Mouse (Mus musculus): ENCODE results near the gene Cln6. TPM values are rescaled to one million over a fixed set of nuclear protein-coding genes. Genes with fewer than 3 reads are reported as not detected.
"Not testable (repeated sequence)": the region's sequence is repeated elsewhere in the genome, so short reads cannot be mapped to it uniquely, and the experiment has no call there.

Cln6 gene
- 10 to 100 TPM; 12.3 to 20.2 TPM for total RNA-seq (2021)
- long read RNA-seq, experiment 1, partial matches to known transcripts, result 0 of 5 reads
- long read RNA-seq, experiment 1, other reads (novel, unspliced or antisense), result 3 of 5 reads
- long read RNA-seq, experiment 2, transcript Cln6-201 (7 exons, 2,142 nt), result major isoform, 6 of 7 reads
- long read RNA-seq, experiment 2, partial matches to known transcripts, result 0 of 7 reads
- long read RNA-seq, experiment 2, other reads (novel, unspliced or antisense), result 1 of 7 reads

- peak; percentile 82 to 83 for DNase-seq
Observed at GRCm38 (mm10) chr9:62838506-62839171, at the start of gene Cln6. Gene Cln6 (plus strand): TSS chr9:62838785.

- DNase-seq, result no peak
Observed at GRCm38 (mm10) chr9:62789856-62790255, 48.7 kb upstream of the Cln6 start.

GRCm38 (mm10) chr9:62799218-62799617, 39.4 kb upstream of the Cln6 start:
- DNase-seq, result not testable (repeated sequence)

GRCm38 (mm10) chr9:62810095-62810494, 28.5 kb upstream of the Cln6 start:
- DNase-seq, result no peak

- no peak for DNase-seq
Observed at GRCm38 (mm10) chr9:62810543-62811515, 27.8 kb upstream of the Cln6 start.

DNA sequence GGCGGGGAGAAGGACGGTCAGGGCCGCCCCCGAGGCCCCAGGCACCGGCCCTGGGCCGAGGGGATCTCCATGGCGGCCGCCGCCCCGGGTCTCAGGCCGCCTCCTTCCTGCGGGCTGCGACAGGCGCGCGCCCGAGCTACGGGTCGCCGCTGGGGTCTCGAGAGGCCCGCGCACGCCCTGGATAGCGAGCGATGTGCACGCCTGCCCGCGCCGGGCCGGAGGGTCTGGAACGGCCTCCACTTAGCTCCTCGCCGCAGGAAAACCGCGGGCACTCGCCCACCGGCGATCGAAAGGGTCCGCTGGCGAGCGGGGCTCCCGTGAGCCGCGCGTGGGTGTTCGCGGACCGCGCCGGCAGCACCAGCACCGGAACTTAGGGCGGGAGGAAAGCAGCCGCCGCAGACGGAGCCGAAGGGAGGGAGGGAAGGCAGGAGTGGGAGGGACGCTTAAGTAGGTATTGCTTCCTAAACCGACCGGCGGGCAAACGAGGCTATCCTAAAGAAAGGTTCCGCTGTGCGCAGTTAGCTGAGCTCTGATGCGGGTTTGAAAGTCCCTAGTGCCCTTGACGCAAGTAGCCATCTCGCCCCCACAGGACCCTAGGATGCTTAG, 27.0 kb upstream of the Cln6 start, which contains the start of gene Fem1b:
Gene Fem1b (minus strand): TSS at position 419 of the 606 bp plus-strand sequence.
- peak; percentile 90 to 92 for DNase-seq

DNA sequence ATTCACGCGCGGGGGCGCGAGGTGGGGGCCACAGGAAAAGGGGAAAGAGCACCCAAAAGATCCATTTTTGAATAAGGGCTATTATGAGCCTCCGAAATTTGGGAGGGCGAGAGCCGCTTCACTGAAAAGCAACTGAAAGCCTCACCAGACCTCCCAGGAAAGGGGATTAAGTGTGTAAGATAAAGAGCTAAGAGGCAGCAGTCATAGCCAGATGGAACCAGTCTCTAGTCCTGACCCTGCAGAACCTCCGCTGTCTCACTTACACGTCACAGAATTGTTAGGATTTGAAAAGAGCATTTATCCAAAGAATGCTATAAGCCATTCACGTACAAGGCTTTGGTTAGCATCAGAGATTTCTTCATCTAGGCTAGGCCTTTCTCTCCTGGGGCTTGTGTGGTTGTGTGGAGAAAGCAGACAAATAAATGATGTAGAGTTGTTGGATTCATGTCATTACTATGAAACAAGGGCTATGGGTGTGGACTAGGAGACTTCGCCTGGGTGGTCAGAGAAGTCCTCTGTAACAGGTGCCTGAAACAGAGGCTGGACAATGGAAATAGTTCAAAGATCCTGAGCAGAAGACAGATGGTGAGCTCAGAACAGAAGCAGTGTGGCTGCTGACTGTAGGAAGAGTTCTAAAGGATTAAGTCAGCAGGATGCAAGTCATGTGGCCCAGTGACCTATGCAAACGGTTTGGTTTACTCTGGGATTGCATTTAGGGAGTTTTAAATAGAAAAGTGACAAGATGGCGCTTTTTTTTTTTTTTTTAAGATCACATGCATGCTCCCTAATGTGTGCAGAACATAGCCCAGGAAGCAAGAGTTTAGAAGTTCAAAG, 26.2 kb upstream of the Cln6 start:
- no peak for DNase-seq

GRCm38 (mm10) chr9:62814751-62815150, 23.8 kb upstream of the Cln6 start:
- DNase-seq, result no peak

- DNase-seq, result no peak
Observed at GRCm38 (mm10) chr9:62816323-62817098, 22.1 kb upstream of the Cln6 start.

GRCm38 (mm10) chr9:62817099-62817571, 21.4 kb upstream of the Cln6 start:
- peak in 1 of 2 experiments; percentile 37 for DNase-seq

DNA sequence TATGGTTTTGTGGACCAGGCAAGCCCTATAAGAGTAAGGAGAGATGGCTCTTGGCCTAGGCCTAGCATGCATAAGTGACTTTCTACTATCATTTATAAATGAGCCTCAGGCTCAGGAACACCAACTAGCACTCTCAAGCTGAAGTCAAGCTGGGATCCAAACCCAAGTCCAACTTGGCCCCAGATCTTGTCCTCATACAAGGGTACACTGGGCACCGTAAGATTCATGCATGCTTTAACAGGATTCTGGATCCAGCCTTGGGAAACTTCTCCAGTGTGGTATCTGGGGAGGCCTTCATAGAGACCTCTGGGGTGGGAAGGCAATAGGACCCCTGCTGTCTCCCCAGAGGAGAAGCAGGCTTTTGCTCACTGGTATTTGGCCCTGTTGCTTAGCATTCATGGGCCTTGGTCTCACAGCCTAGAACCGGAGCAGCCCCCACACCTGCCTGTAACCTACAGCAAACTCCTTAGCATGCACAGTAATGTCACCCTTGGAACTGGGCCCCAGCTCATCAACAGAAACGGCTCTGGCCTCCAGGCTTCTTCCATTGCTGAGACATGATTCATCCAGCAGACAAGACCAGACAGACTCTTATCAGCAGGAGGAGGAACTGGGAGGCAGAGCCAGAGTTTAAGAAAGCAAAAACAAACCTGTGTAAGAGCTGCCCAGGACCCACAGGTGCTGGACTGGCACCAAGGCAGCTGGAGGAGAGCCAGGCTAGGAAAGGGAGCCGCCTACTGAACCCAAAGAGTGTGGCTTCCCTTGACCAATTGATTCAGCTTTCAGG, 20.6 kb upstream of the Cln6 start:
- DNase-seq, result peak in 1 of 2 experiments; percentile 9

DNA sequence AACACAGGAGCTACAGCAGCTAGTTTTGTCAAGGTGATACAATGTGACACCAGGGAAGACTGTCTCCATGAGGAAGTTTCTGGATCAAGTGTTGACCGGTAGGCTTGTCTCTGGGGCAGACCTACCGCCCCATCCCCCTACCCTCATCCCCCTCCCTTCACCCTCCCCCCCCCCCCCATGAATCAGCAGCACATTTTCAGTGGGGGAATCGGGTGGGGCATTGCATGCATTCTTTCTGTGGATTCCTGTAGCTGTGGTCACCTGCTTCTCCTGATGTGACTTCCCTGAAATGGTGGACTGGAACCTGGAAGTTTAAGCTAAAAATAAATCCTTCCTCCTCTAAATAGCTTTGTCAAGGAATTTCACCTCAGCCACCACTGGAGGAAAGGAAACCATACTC, 19.1 kb upstream of the Cln6 start:
- DNase-seq, result no peak

GRCm38 (mm10) chr9:62819910-62820309, 18.7 kb upstream of the Cln6 start:
- DNase-seq, result not testable (repeated sequence)

GRCm38 (mm10) chr9:62820829-62821228, 17.8 kb upstream of the Cln6 start:
- no peak for DNase-seq

GRCm38 (mm10) chr9:62821811-62822210, 16.8 kb upstream of the Cln6 start:
- DNase-seq, result no peak

- DNase-seq, result no peak
Observed at GRCm38 (mm10) chr9:62825791-62826393, 12.7 kb upstream of the Cln6 start.

- DNase-seq, result no peak
Observed at GRCm38 (mm10) chr9:62826456-62826855, 12.1 kb upstream of the Cln6 start.

DNA sequence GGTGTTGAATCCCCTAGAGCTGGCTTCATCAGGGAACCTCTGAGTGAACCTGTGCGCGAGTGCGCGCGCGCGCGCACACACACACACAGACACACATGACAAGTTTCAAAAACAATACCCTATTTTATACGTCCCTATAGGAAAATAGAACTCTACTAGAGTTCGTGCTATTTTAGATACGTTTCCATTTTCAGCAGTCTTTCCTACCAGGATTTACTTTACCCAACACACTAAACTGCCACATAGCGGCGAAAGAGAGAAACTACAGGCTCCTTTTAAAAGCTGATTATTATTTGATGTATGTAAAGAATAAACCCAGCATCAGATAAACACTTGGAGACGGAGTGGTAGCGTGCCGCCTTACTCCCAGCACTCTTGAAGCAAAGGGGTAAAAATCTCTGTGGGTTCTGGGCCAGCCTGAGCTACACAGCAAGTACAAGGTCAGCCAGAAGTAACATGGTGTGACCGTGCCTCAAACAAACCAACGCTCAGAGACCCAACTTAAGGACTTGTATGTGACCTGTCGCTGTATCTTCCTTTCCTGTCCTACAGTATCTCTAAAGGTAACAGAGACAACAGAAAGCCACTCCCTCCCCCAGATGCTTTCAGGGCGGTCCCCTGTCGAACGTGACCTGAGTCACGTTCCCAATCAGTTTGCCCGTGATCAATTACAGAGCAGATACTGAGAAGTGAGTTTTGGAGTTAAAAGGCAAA, 10.5 kb upstream of the Cln6 start:
- no peak for DNase-seq
